Mouse (Mus musculus) liver, adult 2 months (tissue): Measurements from ENCODE around the gene Abcc12. TPM values are rescaled to one million over a fixed set of nuclear protein-coding genes. Genes with fewer than 3 reads are reported as not detected.

ENCODE experiments used
- DNase-seq: peaks from one replicate; pipeline ENCODE4 v3.0.0-alpha.2; 2011; ENCODE audit warnings: low read depth, low spot score; ENCODE audit errors: extremely low read depth
- H3K27ac ChIP-seq: fragments of 200-500 bp; replicated peaks from 2 replicates; pipeline ENCODE4 v1.5.1; 2012; ENCODE audit warnings: low read depth, mild to moderate bottlenecking, control low read depth, inconsistent platforms, low read length; ENCODE audit not compliant: insufficient read depth
- H3K27me3 ChIP-seq: fragments of 200-500 bp; 2 replicates; pipeline ENCODE4 v1.6.1; 2012; ENCODE audit warnings: mild to moderate bottlenecking, moderate library complexity, low read length, inconsistent platforms; ENCODE audit not compliant: control insufficient read depth, insufficient read depth
- H3K36me3 ChIP-seq: fragments of 200-500 bp; 2 replicates; pipeline ENCODE4 v1.6.1; 2012; ENCODE audit warnings: low read length, inconsistent platforms; ENCODE audit not compliant: control insufficient read depth, insufficient read depth
- H3K4me1 ChIP-seq: fragments of 200-500 bp; 2 replicates; pipeline ENCODE4 v1.6.1; 2011; ENCODE audit warnings: low read length; ENCODE audit not compliant: control insufficient read depth, insufficient read depth
- H3K4me3 ChIP-seq: fragments of 200-500 bp; 2 replicates; pipeline ENCODE4 v1.5.1; 2011; ENCODE audit warnings: low read depth, mild to moderate bottlenecking, control low read depth, low read length, moderate library complexity; ENCODE audit not compliant: insufficient read depth
- H3K79me2 ChIP-seq: fragments of 200-500 bp; 2 replicates; pipeline ENCODE4 v1.6.1; 2012; ENCODE audit warnings: inconsistent platforms, mild to moderate bottlenecking, low read length, moderate library complexity; ENCODE audit not compliant: control insufficient read depth, insufficient read depth
- H3K9ac ChIP-seq: fragments of 200-500 bp; 2 replicates; pipeline ENCODE4 v1.6.1; 2012; ENCODE audit warnings: low read depth, mild to moderate bottlenecking, control low read depth, inconsistent platforms, low read length
- CTCF ChIP-seq: fragments of 200-500 bp; IDR thresholded peaks from 2 replicates; pipeline ENCODE4 v1.5.1; 2011; ENCODE audit warnings: low read depth, low read length, control low read depth
- POLR2A ChIP-seq: fragments of 200-500 bp; IDR thresholded peaks from 2 replicates; pipeline ENCODE4 v1.6.1; 2011; ENCODE audit warnings: low read length, control low read depth; ENCODE audit not compliant: insufficient read depth; ENCODE audit errors: extremely low read depth
- WGBS: fragments of 180-500 bp; shearing (Covaris S2); methylation state at CpG from one replicate; pipeline ENCODE4 v1.1.7; 2018; 5-methylcytosine and 5-hydroxymethylcytosine counted together
- polyA plus RNA-seq: library from polyadenylated mRNA; depleted of rRNA; stranded (reverse); fragments of >200 nt; gene quantifications from 2 replicates; pipeline ENCODE4 v1.2.3, GENCODE M21; 2012
- total RNA-seq: library from RNA; depleted of rRNA; stranded (reverse); fragments of >200 nt; gene quantifications from 2 replicates; pipeline ENCODE4 v1.2.3, GENCODE M21; 2014

Gene Abcc12
- total and polyA plus RNA-seq, 2 experiments: 0.18 to 0.21 TPM

- DNase-seq: no peak
Measured at GRCm38 (mm10) chr8:86557186-86558045, 23.1 kb downstream of the Abcc12 start.

DNA sequence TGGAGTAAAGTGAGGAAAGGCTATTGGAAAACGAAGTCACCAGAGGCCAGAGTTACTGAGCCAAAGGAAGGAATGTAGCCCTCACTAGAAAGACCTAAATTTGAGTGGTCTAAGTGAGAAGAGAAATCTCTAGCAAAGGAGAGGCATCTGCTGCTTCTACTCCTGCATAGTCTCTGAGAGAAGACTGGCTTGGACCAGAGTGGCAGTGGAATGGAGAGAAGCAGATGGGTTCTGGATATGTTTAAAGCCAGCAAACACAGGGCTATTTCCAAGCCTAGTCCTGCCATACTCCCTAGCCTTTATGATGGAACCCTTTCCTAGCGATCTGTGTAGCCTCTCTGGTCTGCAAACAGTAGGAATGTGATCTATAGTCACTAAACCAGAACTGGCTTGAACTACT lies 24.9 kb downstream of the Abcc12 start:
- Histone ChIP-seq H3K4me3 (no peak overlapping the region), H3K27ac (no peak overlapping the region), H3K27me3 (no peaks in the 10 kb centered on the region; the same call in 1 of the 2 replicates), H3K9ac (no peak overlapping the region), H3K4me1 (no peaks in the 10 kb centered on the region), H3K79me2 (no peaks in the 10 kb centered on the region), H3K36me3 (no peaks in the 10 kb centered on the region)
- WGBS: 60% methylated on average over 2 of the region's 2 CpGs
- TF ChIP-seq CTCF (no peak), POLR2A (no peak)
- DNase-seq: no peak

More at GRCm38 (mm10) chr8:86557186-86558045, 23.1 kb downstream of the Abcc12 start:
- Histone ChIP-seq H3K27ac (no peak overlapping the region), H3K27me3 (no peaks in the 10 kb centered on the region), H3K4me3 (no peak overlapping the region), H3K4me1 (no peaks in the 10 kb centered on the region), H3K79me2 (no peaks in the 10 kb centered on the region), H3K9ac (no peak overlapping the region), H3K36me3 (no peaks in the 10 kb centered on the region)
- 85% methylated on average over 15 of the region's 15 CpGs for WGBS
- TF ChIP-seq CTCF (no peak), POLR2A (no peak)

DNA sequence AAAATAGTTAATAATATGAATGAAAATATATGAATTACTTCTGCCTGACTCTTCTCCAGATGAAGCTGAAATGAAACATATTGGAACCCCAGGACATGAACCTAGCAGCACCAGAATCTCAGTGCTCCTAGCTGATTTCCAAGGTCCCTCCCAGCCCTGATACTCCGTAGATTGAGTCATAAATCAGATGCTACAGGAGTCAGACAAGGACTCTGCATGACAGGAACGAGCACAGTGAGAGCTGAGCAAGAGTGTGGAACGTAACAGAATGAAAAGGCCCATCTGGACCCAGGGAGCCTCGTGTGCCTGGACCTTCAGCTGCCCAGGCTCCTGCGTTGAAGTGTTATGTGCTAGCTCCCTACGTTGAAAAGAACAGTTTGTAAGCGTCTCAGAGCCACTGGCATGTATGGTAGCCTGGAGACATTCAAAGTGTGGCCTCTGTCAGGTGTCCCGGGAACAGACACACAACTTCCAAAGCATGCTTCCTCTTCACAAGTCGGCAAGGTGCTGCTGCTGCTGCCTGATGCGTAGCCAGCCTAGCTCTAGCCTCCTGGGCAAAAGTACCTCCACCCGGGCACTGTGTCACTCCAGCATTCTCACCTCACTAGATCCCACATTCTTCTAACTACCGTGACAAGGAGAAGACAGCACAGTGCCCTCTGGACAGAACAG lies 26.1 kb downstream of the Abcc12 start:
- Histone ChIP-seq H3K9ac (no peak overlapping the region), H3K79me2 (no peaks in the 10 kb centered on the region), H3K4me3 (no peak overlapping the region), H3K36me3 (no peaks in the 10 kb centered on the region), H3K27ac (no peak overlapping the region), H3K4me1 (no peaks in the 10 kb centered on the region), H3K27me3 (no peaks in the 10 kb centered on the region; the same call in 1 of the 2 replicates)
- no peak for TF ChIP-seq POLR2A
- TF ChIP-seq CTCF: no peak
- DNase-seq: no peak
- 84% methylated on average over 12 of the region's 12 CpGs for WGBS

- Histone ChIP-seq H3K4me3 (no peak overlapping the region), H3K9ac (no peak overlapping the region), H3K4me1 (no peaks in the 10 kb centered on the region), H3K27ac (no peak overlapping the region), H3K79me2 (no peaks in the 10 kb centered on the region), H3K27me3 (no peaks in the 10 kb centered on the region; the same call in 1 of the 2 replicates), H3K36me3 (no peaks in the 10 kb centered on the region)
- DNase-seq: no peak
- no peak for TF ChIP-seq POLR2A
- TF ChIP-seq CTCF: no peak
- 89% methylated on average over 10 of the region's 10 CpGs for WGBS
Measured at GRCm38 (mm10) chr8:86550516-86550915, 30.0 kb downstream of the Abcc12 start.

DNA sequence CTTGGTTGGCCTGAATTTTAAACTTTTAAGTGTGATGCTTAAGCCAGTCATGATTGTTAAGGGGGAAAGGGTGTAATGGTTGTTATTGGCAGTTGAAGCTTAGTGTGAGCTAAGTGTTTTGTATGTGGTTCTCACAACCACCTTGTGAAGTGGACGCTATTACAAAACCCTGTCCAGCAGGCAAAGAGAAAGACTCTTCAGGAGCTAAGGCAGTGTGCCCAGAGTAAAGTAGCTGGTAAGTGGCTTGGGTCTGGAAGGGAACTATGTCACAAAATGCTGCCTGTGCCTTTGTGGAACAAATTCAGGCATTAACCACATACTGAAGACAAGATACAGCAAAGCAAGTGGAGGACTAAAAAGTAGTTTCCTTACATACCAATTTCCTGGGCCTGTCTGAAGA lies 34.5 kb downstream of the Abcc12 start:
- Histone ChIP-seq H3K79me2 (no peaks in the 10 kb centered on the region), H3K9ac (no peak overlapping the region), H3K36me3 (no peaks in the 10 kb centered on the region), H3K4me3 (no peak overlapping the region), H3K4me1 (no peaks in the 10 kb centered on the region), H3K27me3 (no peaks in the 10 kb centered on the region), H3K27ac (no peak overlapping the region)
- TF ChIP-seq POLR2A: no peak
- TF ChIP-seq CTCF: no peak
- DNase-seq: no peak
- 100% methylated on average over 1 of the region's 1 CpGs for WGBS

GRCm38 (mm10) chr8:86540906-86541305 lies 39.6 kb downstream of the Abcc12 start:
- H3K4me3 ChIP-seq: no peak overlapping the region
- H3K9ac ChIP-seq: no peak overlapping the region
- no peak for TF ChIP-seq CTCF
- peaks cover 18% of the 10 kb centered on the region for H3K4me1 ChIP-seq
- DNase-seq: no peak
- H3K36me3 ChIP-seq: no peaks in the 10 kb centered on the region
- H3K79me2 ChIP-seq: no peaks in the 10 kb centered on the region
- H3K27me3 ChIP-seq: no peaks in the 10 kb centered on the region
- H3K27ac ChIP-seq: no peak overlapping the region
- WGBS: 93% methylated on average over 6 of the region's 6 CpGs
